Mouse (Mus musculus) spleen, postnatal 14 days (tissue): ENCODE data around the gene Gcfc2.

Source experiments
- DNase-seq, 2 experiments: peaks; one replicate each; pipeline ENCODE4 v3.0.0; 2021 to 2022; ENCODE audit warnings: low spot score in 2 of 2

Gcfc2 gene

GRCm38 (mm10) chr6:81923523-81924142 lies at the start of gene Gcfc2:
Gcfc2 (plus strand) TSS chr6:81923669.
- peak; percentile 89 to 90 for DNase-seq

- DNase-seq: no peak
These were observed 27.7 kb upstream of the Gcfc2 start for GRCm38 (mm10) chr6:81895678-81896230.

GRCm38 (mm10) chr6:81910302-81910855 lies 13.1 kb upstream of the Gcfc2 start:
- no peak for DNase-seq

- no peak for DNase-seq
These were observed 12.2 kb upstream of the Gcfc2 start for GRCm38 (mm10) chr6:81911244-81911643.

GRCm38 (mm10) chr6:81911713-81912112 lies 11.8 kb upstream of the Gcfc2 start:
- no peak for DNase-seq

GRCm38 (mm10) chr6:81912177-81912576 lies 11.3 kb upstream of the Gcfc2 start:
- no peak for DNase-seq

- no peak for DNase-seq
These were observed 835 bp downstream of the Gcfc2 start for GRCm38 (mm10) chr6:81924304-81924703.

- DNase-seq: no peak
These were observed 5.9 kb downstream of the Gcfc2 start for GRCm38 (mm10) chr6:81929402-81929801.

- DNase-seq: no peak
These were observed 9.8 kb downstream of the Gcfc2 start for GRCm38 (mm10) chr6:81933281-81933680.

- DNase-seq: no peak
These were observed 18.2 kb downstream of the Gcfc2 start for GRCm38 (mm10) chr6:81941718-81942117.

- no peak for DNase-seq
These were observed 19.8 kb downstream of the Gcfc2 start for GRCm38 (mm10) chr6:81943281-81943680.

- no peak for DNase-seq
These were observed 21.0 kb downstream of the Gcfc2 start for GRCm38 (mm10) chr6:81944432-81944831.

- no peak for DNase-seq
These were observed 23.4 kb downstream of the Gcfc2 start for GRCm38 (mm10) chr6:81946906-81947305.

- no peak for DNase-seq
These were observed 31.7 kb downstream of the Gcfc2 start for GRCm38 (mm10) chr6:81955133-81955532.

GRCm38 (mm10) chr6:81956399-81956798 lies 32.9 kb downstream of the Gcfc2 start:
- DNase-seq: no peak

GRCm38 (mm10) chr6:81957992-81958391 lies 34.5 kb downstream of the Gcfc2 start:
- DNase-seq: no peak

GRCm38 (mm10) chr6:81959866-81960265 lies 36.4 kb downstream of the Gcfc2 start:
- no peak for DNase-seq

GRCm38 (mm10) chr6:81960284-81960683 lies 36.8 kb downstream of the Gcfc2 start:
- DNase-seq: no peak

- DNase-seq: peak; percentile 76 to 88
These were observed 42.0 kb downstream of the Gcfc2 start, which contains the start of gene Mrpl19 for GRCm38 (mm10) chr6:81965296-81966067. Mrpl19 (minus strand) TSS chr6:81965958.

GRCm38 (mm10) chr6:81966068-81966544 lies 42.6 kb downstream of the Gcfc2 start:
- no peak for DNase-seq

- no peak for DNase-seq
These were observed 47.7 kb downstream of the Gcfc2 start for GRCm38 (mm10) chr6:81971196-81971595.

- DNase-seq: no peak
These were observed 49.1 kb downstream of the Gcfc2 start for GRCm38 (mm10) chr6:81972595-81972994.
